Mouse (Mus musculus): ENCODE data around the gene Dus3l. TPM values are rescaled to one million over a fixed set of nuclear protein-coding genes. Genes with fewer than 3 reads are reported as not detected.

The Dus3l gene
- polyA plus RNA-seq, 1 experiment from 2014 or later = 45.6 TPM

DNA sequence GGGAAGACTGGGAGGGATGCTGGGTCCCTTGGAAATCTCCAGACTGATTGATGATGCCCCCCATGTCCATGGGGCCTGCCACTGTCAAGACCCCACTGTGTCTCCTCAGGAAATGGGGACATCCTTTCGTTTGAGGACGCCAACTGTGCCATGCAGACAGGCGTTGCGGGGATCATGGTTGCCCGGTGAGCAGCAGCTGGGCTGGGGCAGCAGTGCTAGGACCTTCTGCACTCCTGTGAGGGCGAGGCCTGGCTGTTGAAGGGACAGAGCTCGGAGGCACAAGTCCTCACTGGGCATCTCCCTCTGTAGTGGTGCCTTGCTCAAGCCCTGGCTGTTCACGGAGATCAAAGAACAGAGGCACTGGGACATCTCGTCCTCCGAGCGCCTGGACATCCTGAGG lies 4.4 kb downstream of the Dus3l start:
- H3K36me3 ChIP-seq (ENCODE audit: control insufficient read depth, insufficient read depth, low read length) = peaks cover 49% of the 10 kb centered on the region
- 92% methylated on average over 11 of the region's 11 CpGs for WGBS
- no peak overlapping the region for H3K4me2 ChIP-seq (ENCODE audit: low read length)
- no peak overlapping the region for H3K4me3 ChIP-seq (ENCODE audit: low read depth, low read length)
- H3K9me3 ChIP-seq (ENCODE audit: control insufficient read depth, low read length) = no peaks in the 10 kb centered on the region
- H3K9ac ChIP-seq (ENCODE audit: low read length) = no peak overlapping the region
- no peak for DNase-seq (ENCODE audit: low spot score)
- no peak for ATAC-seq (replicated peaks; ENCODE audit: low FRiP score, low TSS enrichment, low read depth)
- H3K27me3 ChIP-seq (replicated peaks; ENCODE audit: control insufficient read depth, insufficient read depth, low read length) = no peaks in the 10 kb centered on the region
- no peak overlapping the region for H3K27ac ChIP-seq (ENCODE audit: low read depth)
- H3K4me1 ChIP-seq (replicated peaks; ENCODE audit: control insufficient read depth, insufficient read depth, low read length) = peaks cover 5% of the 10 kb centered on the region

- peaks cover 5% of the 10 kb centered on the region for H3K4me1 ChIP-seq (replicated peaks; ENCODE audit: control insufficient read depth, insufficient read depth, low read length)
- no peak within 1 kb of the TSS for H3K27ac ChIP-seq (ENCODE audit: low read depth)
- DNase-seq (ENCODE audit: low spot score) (no peak), ATAC-seq (replicated peaks; ENCODE audit: low FRiP score, low TSS enrichment, low read depth) (no peak)
- no peak within 1 kb of the TSS for H3K9ac ChIP-seq (ENCODE audit: low read length)
- WGBS = 94% methylated on average over 5 of the region's 5 CpGs
- H3K4me2 ChIP-seq (ENCODE audit: low read length) = no peak within 1 kb of the TSS
- no peaks in the 10 kb centered on the region for H3K27me3 ChIP-seq (replicated peaks; ENCODE audit: control insufficient read depth, insufficient read depth, low read length)
- H3K9me3 ChIP-seq (ENCODE audit: control insufficient read depth, low read length) = no peaks in the 10 kb centered on the region
- H3K4me3 ChIP-seq (ENCODE audit: low read depth, low read length) = no peak within 1 kb of the TSS
- H3K36me3 ChIP-seq (ENCODE audit: control insufficient read depth, insufficient read depth, low read length) = peaks cover 49% of the 10 kb centered on the region
Observed at GRCm38 (mm10) chr17:56769950-56770349, 5.4 kb downstream of the Dus3l start, which contains the start of gene Prr22. Gene Prr22 (plus strand): TSS chr17:56770250.

DNA sequence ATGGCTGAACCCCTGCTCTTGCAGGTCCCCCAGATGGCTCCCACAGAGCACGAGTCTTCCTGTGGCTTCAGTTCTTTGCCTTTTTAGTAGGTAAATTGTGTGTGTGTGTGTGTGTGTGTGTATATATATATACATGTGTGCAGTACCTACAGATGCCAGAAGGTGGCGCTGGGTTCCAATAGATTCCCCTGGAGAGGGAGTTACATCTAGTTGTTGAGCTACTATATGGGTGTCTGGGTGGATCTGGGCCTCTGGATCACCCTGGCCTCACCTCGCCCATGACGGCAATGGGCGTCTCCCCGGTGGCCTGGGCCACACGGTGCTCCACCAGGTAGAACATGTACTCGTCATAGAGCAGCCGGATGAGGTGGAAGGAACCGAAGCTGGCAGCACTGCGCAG lies 13.0 kb downstream of the Dus3l start:
- no peak overlapping the region for H3K4me2 ChIP-seq (ENCODE audit: low read length)
- no peak overlapping the region for H3K4me3 ChIP-seq (ENCODE audit: low read depth, low read length)
- no peak overlapping the region for H3K27ac ChIP-seq (ENCODE audit: low read depth)
- H3K4me1 ChIP-seq (replicated peaks; ENCODE audit: control insufficient read depth, insufficient read depth, low read length) = 0 out of 2 replicates have a peak, but pooled peaks cover 5% of the 10 kb centered on the region
- ATAC-seq (replicated peaks; ENCODE audit: low FRiP score, low TSS enrichment, low read depth) (no peak), DNase-seq (ENCODE audit: low spot score) (no peak)
- no peak overlapping the region for H3K9ac ChIP-seq (ENCODE audit: low read length)
- H3K36me3 ChIP-seq (ENCODE audit: control insufficient read depth, insufficient read depth, low read length) = peaks cover 4% of the 10 kb centered on the region; the same call in 1 of the 2 replicates
- no peaks in the 10 kb centered on the region for H3K27me3 ChIP-seq (replicated peaks; ENCODE audit: control insufficient read depth, insufficient read depth, low read length)
- H3K9me3 ChIP-seq (ENCODE audit: control insufficient read depth, low read length) = 0 out of 2 replicates have a peak, but pooled peaks cover 3% of the 10 kb centered on the region
- WGBS = 91% methylated on average over 11 of the region's 11 CpGs

DNA sequence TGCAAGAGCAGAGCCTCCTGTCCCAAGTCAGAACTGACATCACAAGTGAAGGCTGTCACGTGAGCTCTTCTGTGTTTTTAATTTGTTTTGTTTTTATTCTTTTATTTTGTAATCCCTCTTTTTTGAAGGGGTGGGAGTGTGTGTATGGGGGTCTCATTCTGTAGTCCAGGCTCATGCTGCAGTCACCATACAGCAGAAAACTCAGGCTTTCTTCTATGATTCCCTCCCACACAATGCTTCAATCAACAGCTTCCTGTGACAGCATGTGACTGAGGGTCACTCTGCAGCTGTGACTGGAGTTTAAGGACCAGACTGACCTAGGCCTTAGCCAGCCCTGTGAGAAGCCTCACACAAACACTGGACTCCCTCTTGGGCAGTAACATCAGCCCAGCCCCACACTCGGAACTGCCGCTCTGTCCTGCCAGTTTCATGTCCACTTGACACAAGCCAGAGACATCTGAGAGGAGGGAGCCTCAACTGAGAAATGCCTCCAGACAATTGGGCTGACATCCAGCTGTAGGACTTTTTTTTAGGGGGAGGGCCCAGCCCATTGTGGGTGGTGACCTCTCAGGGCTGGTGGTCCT lies 14.3 kb downstream of the Dus3l start:
- 44% methylated on average over 3 of the region's 3 CpGs for WGBS
- H3K9me3 ChIP-seq (ENCODE audit: control insufficient read depth, low read length) = 0 out of 2 replicates have a peak, but pooled peaks cover 3% of the 10 kb centered on the region
- no peak overlapping the region for H3K9ac ChIP-seq (ENCODE audit: low read length)
- H3K27ac ChIP-seq (ENCODE audit: low read depth) = peak overlapping the region; percentile 48; the same call in 1 of the 2 replicates
- ATAC-seq (replicated peaks; ENCODE audit: low FRiP score, low TSS enrichment, low read depth) (peak; percentile 69), DNase-seq (ENCODE audit: low spot score) (peak; percentile 63)
- H3K4me2 ChIP-seq (ENCODE audit: low read length) = no peak overlapping the region
- peaks cover 4% of the 10 kb centered on the region; the same call in 1 of the 2 replicates for H3K36me3 ChIP-seq (ENCODE audit: control insufficient read depth, insufficient read depth, low read length)
- H3K4me1 ChIP-seq (replicated peaks; ENCODE audit: control insufficient read depth, insufficient read depth, low read length) = 0 out of 2 replicates have a peak, but pooled peaks cover 5% of the 10 kb centered on the region
- no peak overlapping the region for H3K4me3 ChIP-seq (ENCODE audit: low read depth, low read length)
- H3K27me3 ChIP-seq (replicated peaks; ENCODE audit: control insufficient read depth, insufficient read depth, low read length) = no peaks in the 10 kb centered on the region

DNA sequence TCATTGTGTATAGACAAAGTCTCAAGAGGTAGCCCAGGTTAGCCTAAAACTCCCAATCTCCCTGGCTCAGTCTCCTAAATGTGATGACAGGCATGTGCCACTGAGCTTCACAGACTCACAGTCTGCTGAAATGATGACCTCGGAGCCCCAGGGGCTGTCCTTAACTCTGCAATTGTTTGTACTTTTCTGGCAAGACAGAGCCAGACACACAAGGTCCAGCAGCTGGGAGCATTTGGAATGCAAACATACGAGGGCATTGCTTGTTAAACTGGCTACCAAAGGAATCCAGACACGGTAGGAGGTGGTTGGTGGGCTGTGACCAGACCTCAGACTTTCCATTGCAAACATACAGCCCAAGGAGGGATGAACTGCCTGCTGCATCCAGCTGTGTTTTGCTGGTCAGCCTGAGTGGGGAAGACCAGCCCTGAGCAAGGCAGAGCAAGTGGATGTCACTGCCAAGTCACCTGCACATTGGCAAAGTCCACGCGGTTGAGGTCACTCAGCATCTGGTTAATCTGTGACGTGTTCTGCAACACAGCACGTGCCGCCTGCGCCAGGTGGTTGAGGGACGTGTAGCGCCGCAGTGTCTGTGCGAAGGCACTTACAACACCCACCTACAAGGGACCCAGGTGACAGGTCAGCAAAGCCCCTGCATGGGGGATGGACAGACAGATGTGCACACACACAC lies 15.9 kb downstream of the Dus3l start:
- WGBS = 60% methylated on average over 13 of the region's 13 CpGs
- DNase-seq (ENCODE audit: low spot score) = no peak
- Histone ChIP-seq H3K27ac (ENCODE audit: low read depth) (no peak overlapping the region), H3K4me3 (ENCODE audit: low read depth, low read length) (no peak overlapping the region), H3K27me3 (replicated peaks; ENCODE audit: control insufficient read depth, insufficient read depth, low read length) (no peaks in the 10 kb centered on the region), H3K36me3 (ENCODE audit: control insufficient read depth, insufficient read depth, low read length) (peaks cover 4% of the 10 kb centered on the region; the same call in 1 of the 2 replicates), H3K9me3 (ENCODE audit: control insufficient read depth, low read length) (0 out of 2 replicates have a peak, but pooled peaks cover 3% of the 10 kb centered on the region), H3K4me2 (ENCODE audit: low read length) (no peak overlapping the region), H3K4me1 (replicated peaks; ENCODE audit: control insufficient read depth, insufficient read depth, low read length) (0 out of 2 replicates have a peak, but pooled peaks cover 5% of the 10 kb centered on the region), H3K9ac (ENCODE audit: low read length) (no peak overlapping the region)
- no peak for ATAC-seq (replicated peaks; ENCODE audit: low FRiP score, low TSS enrichment, low read depth)

DNA sequence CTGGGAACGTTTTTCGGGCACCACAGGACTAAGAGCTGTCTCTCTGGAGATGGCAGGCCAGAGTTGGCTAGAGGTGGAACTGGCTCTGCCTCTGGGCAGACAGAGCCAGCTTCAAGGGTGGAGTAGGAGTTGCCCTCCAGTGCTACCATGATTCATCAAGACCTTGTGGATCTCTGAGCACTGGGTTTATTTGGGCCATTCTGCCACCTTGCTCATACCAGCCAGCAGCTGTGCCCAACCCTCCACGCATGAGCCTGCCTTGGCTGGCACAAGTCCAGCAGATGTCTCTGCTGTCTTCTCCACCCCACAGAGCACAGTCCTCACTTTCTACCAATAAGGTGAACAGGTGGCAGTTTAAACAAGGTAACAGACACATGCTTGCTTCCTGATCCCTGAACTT lies 24.3 kb downstream of the Dus3l start:
- WGBS = 57% methylated on average over 3 of the region's 3 CpGs
- no peaks in the 10 kb centered on the region for H3K36me3 ChIP-seq (ENCODE audit: control insufficient read depth, insufficient read depth, low read length)
- no peak for DNase-seq (ENCODE audit: low spot score)
- H3K27me3 ChIP-seq (replicated peaks; ENCODE audit: control insufficient read depth, insufficient read depth, low read length) = no peaks in the 10 kb centered on the region
- no peak overlapping the region for H3K4me3 ChIP-seq (ENCODE audit: low read depth, low read length)
- no peak overlapping the region for H3K4me2 ChIP-seq (ENCODE audit: low read length)
- no peaks in the 10 kb centered on the region for H3K4me1 ChIP-seq (replicated peaks; ENCODE audit: control insufficient read depth, insufficient read depth, low read length)
- no peak overlapping the region for H3K9ac ChIP-seq (ENCODE audit: low read length)
- no peak for ATAC-seq (replicated peaks; ENCODE audit: low FRiP score, low TSS enrichment, low read depth)
- no peaks in the 10 kb centered on the region for H3K9me3 ChIP-seq (ENCODE audit: control insufficient read depth, low read length)
- H3K27ac ChIP-seq (ENCODE audit: low read depth) = no peak overlapping the region

- Histone ChIP-seq H3K27ac (ENCODE audit: low read depth) (no peak overlapping the region), H3K9me3 (ENCODE audit: control insufficient read depth, low read length) (no peaks in the 10 kb centered on the region), H3K36me3 (ENCODE audit: control insufficient read depth, insufficient read depth, low read length) (no peaks in the 10 kb centered on the region), H3K9ac (ENCODE audit: low read length) (no peak overlapping the region), H3K27me3 (replicated peaks; ENCODE audit: control insufficient read depth, insufficient read depth, low read length) (no peaks in the 10 kb centered on the region), H3K4me1 (replicated peaks; ENCODE audit: control insufficient read depth, insufficient read depth, low read length) (no peaks in the 10 kb centered on the region), H3K4me2 (ENCODE audit: low read length) (no peak overlapping the region), H3K4me3 (ENCODE audit: low read depth, low read length) (no peak overlapping the region)
- ATAC-seq (replicated peaks; ENCODE audit: low FRiP score, low TSS enrichment, low read depth) = no peak
- DNase-seq (ENCODE audit: low spot score) = no peak
- 89% methylated on average over 6 of the region's 6 CpGs for WGBS
Observed at GRCm38 (mm10) chr17:56789286-56789685, 24.7 kb downstream of the Dus3l start.

DNA sequence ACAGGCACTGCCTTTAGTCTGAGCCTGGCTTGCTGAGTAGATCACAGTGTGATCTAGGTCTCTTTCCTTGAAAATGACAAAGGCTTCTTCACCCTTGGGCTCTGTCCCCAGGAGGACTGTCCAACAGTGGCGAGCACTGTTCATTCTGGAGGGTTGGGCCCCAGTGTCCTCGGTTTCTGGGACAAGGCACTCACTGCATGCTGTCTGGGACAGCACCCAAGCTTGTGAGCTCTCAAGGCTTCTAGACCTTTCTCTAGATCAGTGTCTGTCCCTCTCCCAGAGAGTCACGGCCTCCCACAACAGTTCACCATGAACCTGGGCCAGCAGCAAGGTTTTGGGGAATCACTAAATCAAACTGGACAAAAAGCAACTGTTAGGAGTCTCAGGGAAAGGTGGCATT lies 28.0 kb downstream of the Dus3l start:
- H3K4me2 ChIP-seq (ENCODE audit: low read length) = no peak overlapping the region
- H3K27me3 ChIP-seq (replicated peaks; ENCODE audit: control insufficient read depth, insufficient read depth, low read length) = no peaks in the 10 kb centered on the region
- H3K4me1 ChIP-seq (replicated peaks; ENCODE audit: control insufficient read depth, insufficient read depth, low read length) = no peaks in the 10 kb centered on the region
- H3K27ac ChIP-seq (ENCODE audit: low read depth) = no peak overlapping the region
- no peaks in the 10 kb centered on the region for H3K9me3 ChIP-seq (ENCODE audit: control insufficient read depth, low read length)
- H3K36me3 ChIP-seq (ENCODE audit: control insufficient read depth, insufficient read depth, low read length) = no peaks in the 10 kb centered on the region
- WGBS = 85% methylated on average over 3 of the region's 3 CpGs
- ATAC-seq (replicated peaks; ENCODE audit: low FRiP score, low TSS enrichment, low read depth) (no peak), DNase-seq (ENCODE audit: low spot score) (no peak)
- no peak overlapping the region for H3K4me3 ChIP-seq (ENCODE audit: low read depth, low read length)
- no peak overlapping the region for H3K9ac ChIP-seq (ENCODE audit: low read length)

All from intestine, embryonic 14.5 days (tissue).